Mouse (Mus musculus): ENCODE data around the gene 2410137M14Rik.

- TF ChIP-seq POLR2A (IDR thresholded peaks at IDR 0.05; ENCODE audit: control insufficient read depth in 1 of 2, insufficient read depth in 1 of 2, low read depth in 1 of 2, low read length in 2 of 2, poor library complexity in 1 of 2) (no peak), USF2 (IDR thresholded peaks at IDR 0.05; ENCODE audit: borderline replicate concordance in 1 of 2, insufficient read depth in 1 of 2, low read depth in 1 of 2, low read length in 2 of 2) (no peak), SIN3A (IDR thresholded peaks at IDR 0.05; ENCODE audit: low read length) (no peak), NRF1 (IDR thresholded peaks at IDR 0.05; ENCODE audit: insufficient read depth, low read depth, low read length, poor library complexity, severe bottlenecking) (no peak), CTCF (IDR thresholded peaks at IDR 0.05 in 2 of 3, conservative IDR thresholded peaks at IDR 0.05 in 1 of 3; ENCODE audit: control insufficient read depth in 1 of 3, insufficient read depth in 1 of 3, low read depth in 2 of 3, low read length in 3 of 3, poor library complexity in 1 of 3, severe bottlenecking in 1 of 3) (no peak), EP300 (IDR thresholded peaks at IDR 0.05; ENCODE audit: low read depth in 1 of 2, low read length in 2 of 2) (no peak), MAX (IDR thresholded peaks at IDR 0.05; ENCODE audit: low read length) (no peak), NELFE (IDR thresholded peaks at IDR 0.05; ENCODE audit: low read depth, low read length) (no peak)
Measured at GRCm38 (mm10) chr17:37022628-37023576, 41.9 kb upstream of the 2410137M14Rik start, which contains the start of gene Mog.

All from MEL (cell line).